Mouse (Mus musculus) forebrain, embryonic 13.5 days (tissue): ENCODE data around the gene Olfr970. TPM values are rescaled to one million over a fixed set of nuclear protein-coding genes. Genes with fewer than 3 reads are reported as not detected.
"Not testable (repeated sequence)": the region's sequence is repeated elsewhere in the genome, so short reads cannot be mapped to it uniquely, and the experiment has no call there.

Experiments used
- ATAC-seq: fragments of 200-750 bp; cut with Nextera tagmentation; 2 replicates; pipeline ENCODE4 v1.8.0; 2017
- H3K27ac ChIP-seq: fragments of 300-500 bp; sonication (generic); 2 replicates; pipeline ENCODE4 v1.5.1; 2015; ENCODE audit warnings: inconsistent platforms, mild to moderate bottlenecking, moderate library complexity
- H3K27me3 ChIP-seq: fragments of 300-500 bp; sonication (generic); 2 replicates; pipeline ENCODE4 v1.6.1; 2015; ENCODE audit warnings: mild to moderate bottlenecking, inconsistent platforms
- H3K36me3 ChIP-seq: fragments of 300-500 bp; sonication (generic); 2 replicates; pipeline ENCODE4 v1.6.1; 2015; ENCODE audit warnings: mild to moderate bottlenecking, inconsistent platforms; ENCODE audit not compliant: poor library complexity, severe bottlenecking
- H3K4me1 ChIP-seq: fragments of 300-500 bp; sonication (generic); 2 replicates; pipeline ENCODE4 v1.6.1; 2015; ENCODE audit warnings: inconsistent platforms
- H3K4me2 ChIP-seq: fragments of 300-500 bp; sonication (generic); 2 replicates; pipeline ENCODE4 v1.6.1; 2015; ENCODE audit warnings: inconsistent platforms, mild to moderate bottlenecking, moderate library complexity
- H3K4me3 ChIP-seq: fragments of 300-500 bp; sonication (generic); 2 replicates; pipeline ENCODE4 v1.5.1; 2015; ENCODE audit warnings: mild to moderate bottlenecking, inconsistent platforms
- H3K9ac ChIP-seq: fragments of 300-500 bp; sonication (generic); 2 replicates; pipeline ENCODE4 v1.6.1; 2015; ENCODE audit warnings: mild to moderate bottlenecking, inconsistent platforms
- H3K9me3 ChIP-seq: fragments of 300-500 bp; sonication (generic); replicated peaks from 2 replicates; pipeline ENCODE4 v1.6.1; 2016; ENCODE audit warnings: inconsistent platforms
- WGBS: fragments of 180-500 bp; shearing (Covaris S2); methylation state at CpG from one replicate; pipeline ENCODE4 v1.1.7; 2015; 5-methylcytosine and 5-hydroxymethylcytosine counted together
- polyA plus RNA-seq: library from polyadenylated mRNA; unstranded; fragments of >200 nt; fragmentation: Nextera tagmentation; extraction: Ambion mirVana; gene quantifications from 2 replicates; pipeline ENCODE4 v1.2.1, GENCODE M21; 2015

The Olfr970 gene
- not detected in 2 replicates for polyA plus RNA-seq

DNA sequence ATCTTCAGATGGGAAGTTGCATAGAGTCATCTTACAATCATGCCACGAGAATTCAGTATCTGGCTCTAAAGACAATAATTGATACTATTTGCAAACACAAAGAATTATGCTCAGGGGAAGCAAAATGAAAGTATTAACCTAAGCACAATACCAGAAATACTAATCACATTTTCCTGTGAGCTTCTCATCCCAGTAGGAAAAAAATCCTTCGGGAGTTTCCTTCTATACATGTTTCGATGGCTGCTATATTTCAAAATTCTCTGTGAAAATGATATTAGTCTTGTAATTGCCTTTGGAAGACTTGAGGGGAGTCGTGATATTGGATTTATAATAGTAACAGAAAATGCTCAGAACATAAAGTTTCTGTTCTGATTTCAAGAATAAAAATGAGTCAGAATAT is at the start of gene Olfr970:
TSS of gene Olfr970 (plus strand) at position 301 of the 400 bp plus-strand sequence.
- Histone ChIP-seq H3K4me1 (no peaks in the 10 kb centered on the region), H3K27me3 (no peaks in the 10 kb centered on the region), H3K9ac (no peak within 1 kb of the TSS), H3K27ac (no peak within 1 kb of the TSS), H3K36me3 (no peaks in the 10 kb centered on the region), H3K4me2 (no peak within 1 kb of the TSS), H3K9me3 (no peaks in the 10 kb centered on the region), H3K4me3 (no peak within 1 kb of the TSS)
- WGBS: 79% methylated on average over 4 of the region's 4 CpGs
- ATAC-seq: no peak

DNA sequence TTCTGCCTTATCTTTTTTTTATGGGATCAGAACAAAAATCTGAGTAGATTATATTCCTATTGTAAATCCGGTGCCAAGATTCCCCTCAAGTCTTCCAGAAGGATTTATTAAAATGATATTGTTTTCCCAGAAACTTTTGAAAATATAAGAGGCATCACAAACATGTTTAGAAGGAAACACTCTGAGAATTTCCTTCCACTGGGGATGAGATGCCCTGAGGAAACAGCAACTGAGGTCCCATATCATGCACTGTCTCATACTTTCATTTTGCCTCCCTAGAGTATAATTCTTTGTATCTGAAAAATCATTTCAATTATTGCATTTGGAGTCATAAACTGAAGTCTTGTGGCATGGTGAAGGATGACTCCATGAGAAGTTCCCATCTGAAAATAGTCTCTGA is 25.5 kb upstream of the Olfr970 start, which contains the start of gene Olfr968:
TSS of gene Olfr968 (minus strand) at position 101 of the 400 bp plus-strand sequence.
- Histone ChIP-seq H3K4me1 (no peaks in the 10 kb centered on the region), H3K36me3 (no peaks in the 10 kb centered on the region), H3K9ac (no peak within 1 kb of the TSS), H3K4me3 (no peak within 1 kb of the TSS), H3K27me3 (no peaks in the 10 kb centered on the region), H3K4me2 (no peak within 1 kb of the TSS), H3K9me3 (no peaks in the 10 kb centered on the region), H3K27ac (no peak within 1 kb of the TSS)
- 86% methylated on average over 1 of the region's 1 CpGs for WGBS
- no peak for ATAC-seq

DNA sequence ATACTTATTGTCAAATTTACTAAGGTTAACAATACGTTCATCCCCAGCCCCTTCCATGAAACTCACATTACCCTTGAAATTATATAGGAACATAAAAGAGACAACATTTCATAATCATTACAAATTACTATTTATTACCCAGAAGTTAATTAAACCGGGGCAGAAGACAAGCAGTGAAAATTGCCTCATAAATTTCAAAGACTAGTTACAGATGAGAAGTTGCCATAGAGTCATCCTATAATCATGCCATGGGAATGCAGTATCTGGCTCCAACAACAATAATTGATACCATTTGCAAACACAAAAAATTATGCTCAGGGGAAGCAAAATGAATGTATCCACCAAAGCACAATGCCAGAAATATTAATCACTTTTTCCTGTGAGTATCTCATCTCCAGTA is 18.1 kb upstream of the Olfr970 start, which contains the start of gene Olfr969:
TSS of gene Olfr969 (plus strand) at position 388 of the 400 bp plus-strand sequence.
- H3K27me3 ChIP-seq: no peaks in the 10 kb centered on the region
- no peak within 1 kb of the TSS for H3K4me3 ChIP-seq
- WGBS: 72% methylated on average over 2 of the region's 2 CpGs
- H3K27ac ChIP-seq: no peak within 1 kb of the TSS
- H3K36me3 ChIP-seq: no peaks in the 10 kb centered on the region
- no peaks in the 10 kb centered on the region for H3K9me3 ChIP-seq
- no peak for ATAC-seq
- no peak within 1 kb of the TSS for H3K4me2 ChIP-seq
- H3K4me1 ChIP-seq: no peaks in the 10 kb centered on the region
- no peak within 1 kb of the TSS for H3K9ac ChIP-seq

DNA sequence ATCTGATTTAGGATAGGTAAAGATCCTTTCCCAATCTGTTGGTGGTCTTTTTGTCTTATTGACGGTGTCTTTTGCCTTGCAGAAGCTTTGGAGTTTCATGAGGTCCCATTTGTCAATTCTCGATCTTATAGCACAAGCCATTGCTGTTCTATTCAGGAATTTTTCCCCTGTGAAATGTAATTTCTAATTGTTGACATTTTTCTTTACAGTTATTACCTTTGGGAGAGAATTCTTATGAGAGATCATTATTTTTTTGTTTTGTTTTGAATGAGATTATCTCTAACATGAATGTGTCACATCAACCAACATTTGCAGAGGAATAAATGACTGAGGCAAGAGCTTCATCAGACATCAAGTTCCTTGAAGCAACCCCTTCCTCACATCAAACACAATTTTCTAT is 27.9 kb downstream of the Olfr970 start, which contains the start of gene Olfr971:
TSS of gene Olfr971 (plus strand) at position 301 of the 400 bp plus-strand sequence.
- not testable (repeated sequence) for H3K9me3 ChIP-seq, H3K27ac ChIP-seq, H3K36me3 ChIP-seq, H3K27me3 ChIP-seq, H3K4me3 ChIP-seq, H3K9ac ChIP-seq, ATAC-seq, H3K4me1 ChIP-seq, H3K4me2 ChIP-seq
- WGBS: 85% methylated on average over 2 of the region's 2 CpGs

DNA sequence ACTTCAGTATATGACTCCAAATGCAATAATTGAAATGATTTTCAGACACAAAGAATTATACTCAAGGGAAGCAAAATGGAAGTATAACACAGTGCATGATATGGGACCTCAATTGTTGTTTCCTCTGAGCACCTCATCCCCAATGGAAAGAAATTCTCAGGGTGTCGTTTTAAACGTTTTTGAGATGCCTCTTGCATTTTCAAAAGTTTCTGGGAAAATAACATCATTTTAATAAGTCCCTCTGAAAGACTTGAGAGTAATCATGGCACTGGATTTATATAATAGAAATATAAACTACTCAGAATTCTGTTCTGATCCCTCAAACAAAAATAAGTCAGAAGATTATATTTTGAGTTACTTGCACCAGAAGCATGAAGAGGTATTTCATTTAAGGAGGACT is 57.5 kb downstream of the Olfr970 start, which contains the start of gene Olfr972:
TSS of gene Olfr972 (plus strand) at position 301 of the 400 bp plus-strand sequence.
- no peaks in the 10 kb centered on the region for H3K27me3 ChIP-seq
- H3K4me1 ChIP-seq: no peaks in the 10 kb centered on the region
- no peaks in the 10 kb centered on the region for H3K36me3 ChIP-seq
- no peak within 1 kb of the TSS for H3K27ac ChIP-seq
- 70% methylated on average over 2 of the region's 2 CpGs for WGBS
- H3K9ac ChIP-seq: no peak within 1 kb of the TSS
- H3K4me3 ChIP-seq: no peak within 1 kb of the TSS
- ATAC-seq: no peak
- no peak within 1 kb of the TSS for H3K4me2 ChIP-seq
- H3K9me3 ChIP-seq: no peaks in the 10 kb centered on the region

Other genes starting within 250 kb of the Olfr970 start
- gene Olfr959, start 233.3 kb upstream of the Olfr970 start, polyA plus RNA-seq: not detected in 2 replicates
- gene AW551984, start 204.5 kb upstream of the Olfr970 start, polyA plus RNA-seq: 19.8 and 32.4 TPM in 2 replicates
- gene Olfr148, start 198.2 kb upstream of the Olfr970 start, polyA plus RNA-seq: not detected in 2 replicates
- not detected in 2 replicates for gene Olfr960, start 187.5 kb upstream of the Olfr970 start, polyA plus RNA-seq
- not detected in 2 replicates for gene Olfr961, start 163.8 kb upstream of the Olfr970 start, polyA plus RNA-seq
- not detected in 2 replicates for gene Olfr963, start 141.7 kb upstream of the Olfr970 start, polyA plus RNA-seq
- gene Olfr149, start 101.7 kb upstream of the Olfr970 start, polyA plus RNA-seq: not detected in 2 replicates
- not detected in 2 replicates for gene Olfr965, start 97.5 kb upstream of the Olfr970 start, polyA plus RNA-seq
- not detected in 2 replicates for gene Olfr150, start 77.9 kb upstream of the Olfr970 start, polyA plus RNA-seq
- not detected in 2 replicates for gene Olfr967, start 62.6 kb upstream of the Olfr970 start, polyA plus RNA-seq
- not detected in 2 replicates for gene Olfr968, start 25.6 kb upstream of the Olfr970 start, polyA plus RNA-seq
- gene Olfr969, start 17.9 kb upstream of the Olfr970 start, polyA plus RNA-seq: not detected in 2 replicates
- not detected in 2 replicates for gene Olfr971, start 28.0 kb downstream of the Olfr970 start, polyA plus RNA-seq
- not detected in 2 replicates for gene Olfr972, start 57.6 kb downstream of the Olfr970 start, polyA plus RNA-seq
- gene Olfr229, start 98.5 kb downstream of the Olfr970 start, polyA plus RNA-seq: not detected in 2 replicates
- gene Olfr974, start 128.6 kb downstream of the Olfr970 start, polyA plus RNA-seq: not detected in 2 replicates
- not detected in 2 replicates for gene Olfr975, start 143.2 kb downstream of the Olfr970 start, polyA plus RNA-seq
- not detected in 2 replicates for gene Olfr976, start 152.3 kb downstream of the Olfr970 start, polyA plus RNA-seq
- gene Olfr978, start 183.3 kb downstream of the Olfr970 start, polyA plus RNA-seq: not detected in 2 replicates
- gene Olfr979, start 194.6 kb downstream of the Olfr970 start, polyA plus RNA-seq: not detected in 2 replicates
- gene Olfr980, start 200.7 kb downstream of the Olfr970 start, polyA plus RNA-seq: not detected in 2 replicates
- not detected in 2 replicates for gene Olfr981, start 212.6 kb downstream of the Olfr970 start, polyA plus RNA-seq